Comparison of ENCODE assay signal across 27 mouse cellular contexts in genomic region chr4:124008725-124009124, GRCm38 (mm10).
"Had no signal": no experiment of that assay in that cellular context is flagged by ENCODE, and none has a peak within 500 bp of the region (broad histone marks: within the 10 kb centered on the region; RNA-seq: fewer than 3 reads in every experiment).

No protein-coding gene starts in this region.

- H3K27ac ChIP-seq: gastrocnemius, adult 2 months; heart, embryonic 13.5 days; heart, embryonic 15.5 days; hindbrain, embryonic 13.5 days; hindbrain, embryonic 15.5 days; hindbrain, postnatal 0 days; kidney, embryonic 15.5 days; kidney, postnatal 0 days; left cerebral cortex, adult 2 months; limb, embryonic 10.5 days; limb, embryonic 12.5 days; liver, embryonic 13.5 days; liver, embryonic 15.5 days had no signal

- H3K4me2 ChIP-seq: heart, embryonic 11.5 days; heart, embryonic 13.5 days; heart, embryonic 15.5 days; hindbrain, embryonic 13.5 days; hindbrain, embryonic 15.5 days; kidney, embryonic 15.5 days; limb, embryonic 12.5 days; liver, embryonic 11.5 days; liver, embryonic 13.5 days; liver, embryonic 15.5 days had no signal

- H3K9me3 ChIP-seq: heart, embryonic 13.5 days; heart, embryonic 15.5 days; hindbrain, embryonic 13.5 days; hindbrain, embryonic 15.5 days; kidney, embryonic 15.5 days; limb, embryonic 10.5 days; limb, embryonic 12.5 days; liver, embryonic 13.5 days; liver, embryonic 15.5 days had no signal

- H3K9ac ChIP-seq: heart, embryonic 13.5 days; heart, embryonic 15.5 days; hindbrain, embryonic 13.5 days; hindbrain, embryonic 15.5 days; kidney, embryonic 15.5 days; limb, embryonic 12.5 days; liver, embryonic 13.5 days; liver, embryonic 15.5 days had no signal

- H3K4me3 ChIP-seq: gastrocnemius, adult 2 months; heart, embryonic 13.5 days; heart, embryonic 15.5 days; hindbrain, embryonic 13.5 days; hindbrain, embryonic 15.5 days; kidney, embryonic 15.5 days; left cerebral cortex, adult 2 months; limb, embryonic 10.5 days; limb, embryonic 12.5 days; liver, embryonic 13.5 days; liver, embryonic 15.5 days had no signal

- H3K4me1 ChIP-seq: heart, embryonic 13.5 days; heart, embryonic 15.5 days; limb, embryonic 10.5 days; limb, embryonic 12.5 days; liver, embryonic 13.5 days; liver, embryonic 15.5 days had no signal

- ATAC-seq: hindbrain, postnatal 0 days; intestine, embryonic 16.5 days had no signal

- H3K27me3 ChIP-seq: heart, embryonic 13.5 days; heart, embryonic 15.5 days; hindbrain, embryonic 13.5 days; hindbrain, embryonic 15.5 days; kidney, embryonic 15.5 days; limb, embryonic 12.5 days; liver, embryonic 13.5 days; liver, embryonic 15.5 days had no signal

- DNase-seq: gastrocnemius, adult 2 months; gastrocnemius, postnatal 10 days; gastrocnemius, postnatal 25 days; heart, adult 18-20 months; heart, postnatal 14 days; heart, postnatal 36 days; kidney, adult 11 months; kidney, adult 2 months; kidney, adult 9 months; kidney, postnatal 14 days; kidney, postnatal 36 days; liver; liver, embryonic 13.5 days had no signal

- H3K36me3 ChIP-seq: heart, embryonic 13.5 days; heart, embryonic 15.5 days; hindbrain, embryonic 13.5 days; hindbrain, embryonic 15.5 days; kidney, embryonic 15.5 days; limb, embryonic 10.5 days; limb, embryonic 12.5 days; liver, embryonic 13.5 days; liver, embryonic 15.5 days had no signal
